Mouse (Mus musculus): ENCODE data around the gene Rab17. TPM values are rescaled to one million over a fixed set of nuclear protein-coding genes. Genes with fewer than 3 reads are reported as not detected.

Rab17 gene
- polyA plus RNA-seq, 1 experiment, result 1.0 TPM

GRCm38 (mm10) chr1:90969881-90970390, 475 bp upstream of the Rab17 start:
- TF ChIP-seq CTCF (IDR thresholded peaks at IDR 0.05; ENCODE audit: low read depth, low read length) (no peak), EP300 (IDR thresholded peaks at IDR 0.05; ENCODE audit: insufficient read depth, low read depth, low read length) (no peak), POLR2A (IDR thresholded peaks at IDR 0.05; ENCODE audit: insufficient read depth, low read length) (no peak)
- no peaks in the 10 kb centered on the region for H3K36me3 ChIP-seq (ENCODE audit: control insufficient read depth, insufficient read depth, low read length, poor library complexity, severe bottlenecking)
- H3K4me1 ChIP-seq (ENCODE audit: control insufficient read depth, insufficient read depth, low read length), result peaks cover 5% of the 10 kb centered on the region
- H3K9me3 ChIP-seq (replicated peaks; ENCODE audit: control insufficient read depth, insufficient read depth, low read length, poor library complexity, severe bottlenecking), result no peaks in the 10 kb centered on the region
- no peak overlapping the region for H3K4me3 ChIP-seq (ENCODE audit: low read depth, low read length)
- no peak overlapping the region for H3K27ac ChIP-seq (ENCODE audit: insufficient read depth, low read length)
- no peaks in the 10 kb centered on the region for H3K27me3 ChIP-seq (ENCODE audit: control insufficient read depth, insufficient read depth, low read length, poor library complexity, severe bottlenecking)
- H3K9ac ChIP-seq (ENCODE audit: low read depth, poor library complexity, severe bottlenecking), result no peak overlapping the region

GRCm38 (mm10) chr1:90968649-90969048, 812 bp downstream of the Rab17 start:
- Histone ChIP-seq H3K4me3 (ENCODE audit: low read depth, low read length) (peak overlapping the region; percentile 43; the same call in 1 of the 2 replicates), H3K4me1 (ENCODE audit: control insufficient read depth, insufficient read depth, low read length) (peaks cover 5% of the 10 kb centered on the region), H3K36me3 (ENCODE audit: control insufficient read depth, insufficient read depth, low read length, poor library complexity, severe bottlenecking) (no peaks in the 10 kb centered on the region), H3K9ac (ENCODE audit: low read depth, poor library complexity, severe bottlenecking) (no peak overlapping the region), H3K27me3 (ENCODE audit: control insufficient read depth, insufficient read depth, low read length, poor library complexity, severe bottlenecking) (no peaks in the 10 kb centered on the region), H3K27ac (ENCODE audit: insufficient read depth, low read length) (no peak overlapping the region), H3K9me3 (replicated peaks; ENCODE audit: control insufficient read depth, insufficient read depth, low read length, poor library complexity, severe bottlenecking) (no peaks in the 10 kb centered on the region)
- no peak for TF ChIP-seq EP300 (IDR thresholded peaks at IDR 0.05; ENCODE audit: insufficient read depth, low read depth, low read length)
- TF ChIP-seq POLR2A (IDR thresholded peaks at IDR 0.05; ENCODE audit: insufficient read depth, low read length), result no peak
- TF ChIP-seq CTCF (IDR thresholded peaks at IDR 0.05; ENCODE audit: low read depth, low read length), result no peak

GRCm38 (mm10) chr1:90967583-90967982, 1.9 kb downstream of the Rab17 start:
- H3K9me3 ChIP-seq (replicated peaks; ENCODE audit: control insufficient read depth, insufficient read depth, low read length, poor library complexity, severe bottlenecking), result no peaks in the 10 kb centered on the region
- no peak overlapping the region for H3K9ac ChIP-seq (ENCODE audit: low read depth, poor library complexity, severe bottlenecking)
- no peaks in the 10 kb centered on the region for H3K36me3 ChIP-seq (ENCODE audit: control insufficient read depth, insufficient read depth, low read length, poor library complexity, severe bottlenecking)
- peaks cover 5% of the 10 kb centered on the region for H3K4me1 ChIP-seq (ENCODE audit: control insufficient read depth, insufficient read depth, low read length)
- no peak overlapping the region for H3K4me3 ChIP-seq (ENCODE audit: low read depth, low read length)
- no peak overlapping the region for H3K27ac ChIP-seq (ENCODE audit: insufficient read depth, low read length)
- no peaks in the 10 kb centered on the region for H3K27me3 ChIP-seq (ENCODE audit: control insufficient read depth, insufficient read depth, low read length, poor library complexity, severe bottlenecking)
- TF ChIP-seq CTCF (IDR thresholded peaks at IDR 0.05; ENCODE audit: low read depth, low read length), result no peak
- no peak for TF ChIP-seq EP300 (IDR thresholded peaks at IDR 0.05; ENCODE audit: insufficient read depth, low read depth, low read length)
- no peak for TF ChIP-seq POLR2A (IDR thresholded peaks at IDR 0.05; ENCODE audit: insufficient read depth, low read length)

- Histone ChIP-seq H3K36me3 (ENCODE audit: control insufficient read depth, insufficient read depth, low read length, poor library complexity, severe bottlenecking) (no peaks in the 10 kb centered on the region), H3K27me3 (ENCODE audit: control insufficient read depth, insufficient read depth, low read length, poor library complexity, severe bottlenecking) (no peaks in the 10 kb centered on the region), H3K4me3 (ENCODE audit: low read depth, low read length) (no peak overlapping the region), H3K9me3 (replicated peaks; ENCODE audit: control insufficient read depth, insufficient read depth, low read length, poor library complexity, severe bottlenecking) (no peaks in the 10 kb centered on the region), H3K9ac (ENCODE audit: low read depth, poor library complexity, severe bottlenecking) (no peak overlapping the region), H3K27ac (ENCODE audit: insufficient read depth, low read length) (no peak overlapping the region), H3K4me1 (ENCODE audit: control insufficient read depth, insufficient read depth, low read length) (no peaks in the 10 kb centered on the region)
- TF ChIP-seq EP300 (IDR thresholded peaks at IDR 0.05; ENCODE audit: insufficient read depth, low read depth, low read length), result no peak
- TF ChIP-seq CTCF (IDR thresholded peaks at IDR 0.05; ENCODE audit: low read depth, low read length), result no peak
- TF ChIP-seq POLR2A (IDR thresholded peaks at IDR 0.05; ENCODE audit: insufficient read depth, low read length), result no peak
Measured at GRCm38 (mm10) chr1:90962994-90963393, 6.5 kb downstream of the Rab17 start.

- Histone ChIP-seq H3K27me3 (ENCODE audit: control insufficient read depth, insufficient read depth, low read length, poor library complexity, severe bottlenecking) (no peaks in the 10 kb centered on the region), H3K4me3 (ENCODE audit: low read depth, low read length) (no peak overlapping the region), H3K9ac (ENCODE audit: low read depth, poor library complexity, severe bottlenecking) (no peak overlapping the region), H3K36me3 (ENCODE audit: control insufficient read depth, insufficient read depth, low read length, poor library complexity, severe bottlenecking) (no peaks in the 10 kb centered on the region), H3K9me3 (replicated peaks; ENCODE audit: control insufficient read depth, insufficient read depth, low read length, poor library complexity, severe bottlenecking) (no peaks in the 10 kb centered on the region), H3K27ac (ENCODE audit: insufficient read depth, low read length) (no peak overlapping the region), H3K4me1 (ENCODE audit: control insufficient read depth, insufficient read depth, low read length) (no peaks in the 10 kb centered on the region)
- TF ChIP-seq CTCF (IDR thresholded peaks at IDR 0.05; ENCODE audit: low read depth, low read length) (no peak), EP300 (IDR thresholded peaks at IDR 0.05; ENCODE audit: insufficient read depth, low read depth, low read length) (no peak), POLR2A (IDR thresholded peaks at IDR 0.05; ENCODE audit: insufficient read depth, low read length) (no peak)
Measured at GRCm38 (mm10) chr1:90962526-90962925, 6.9 kb downstream of the Rab17 start.

GRCm38 (mm10) chr1:90956245-90957096, 13.0 kb downstream of the Rab17 start:
- Histone ChIP-seq H3K9ac (ENCODE audit: low read depth, poor library complexity, severe bottlenecking) (no peak overlapping the region), H3K36me3 (ENCODE audit: control insufficient read depth, insufficient read depth, low read length, poor library complexity, severe bottlenecking) (no peaks in the 10 kb centered on the region), H3K4me3 (ENCODE audit: low read depth, low read length) (no peak overlapping the region), H3K9me3 (replicated peaks; ENCODE audit: control insufficient read depth, insufficient read depth, low read length, poor library complexity, severe bottlenecking) (no peaks in the 10 kb centered on the region), H3K4me1 (ENCODE audit: control insufficient read depth, insufficient read depth, low read length) (no peaks in the 10 kb centered on the region), H3K27me3 (ENCODE audit: control insufficient read depth, insufficient read depth, low read length, poor library complexity, severe bottlenecking) (no peaks in the 10 kb centered on the region), H3K27ac (ENCODE audit: insufficient read depth, low read length) (no peak overlapping the region)
- TF ChIP-seq CTCF (IDR thresholded peaks at IDR 0.05; ENCODE audit: low read depth, low read length) (peak; percentile 62), POLR2A (IDR thresholded peaks at IDR 0.05; ENCODE audit: insufficient read depth, low read length) (no peak)
